Mouse (Mus musculus): ENCODE data around the gene Pm20d2. TPM values are rescaled to one million over a fixed set of nuclear protein-coding genes. Genes with fewer than 3 reads are reported as not detected.

Gene Pm20d2
- 10 to 100 TPM; 58.0 to 60.0 TPM for total RNA-seq (2021)
- long read RNA-seq, experiment 1, partial matches to known transcripts: 8 of 17 reads
- long read RNA-seq, experiment 1, other reads (novel, unspliced or antisense): 5 of 17 reads
- long read RNA-seq, experiment 2, partial matches to known transcripts: 11 of 24 reads
- long read RNA-seq, experiment 2, other reads (novel, unspliced or antisense): 7 of 24 reads

DNA sequence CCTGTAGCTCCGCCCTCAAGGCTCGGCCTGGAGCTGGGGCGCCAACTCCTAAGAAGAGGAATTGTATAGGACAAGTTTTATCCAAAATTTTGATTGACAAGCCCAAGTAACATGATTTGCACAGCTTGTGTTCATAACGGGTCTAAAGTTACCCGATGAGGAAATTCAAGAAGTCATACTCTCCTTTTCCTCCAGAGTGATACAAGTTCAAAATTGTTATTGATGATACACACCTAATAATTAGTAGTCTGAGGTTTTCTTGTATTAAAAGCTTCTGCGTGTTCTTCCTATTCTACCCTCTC is at the start of gene Pm20d2:
Pm20d2 (minus strand) TSS at position 3 of the 302 bp plus-strand sequence.
- DNase-seq (ENCODE audit: low spot score in 2 of 2): no peak

DNA sequence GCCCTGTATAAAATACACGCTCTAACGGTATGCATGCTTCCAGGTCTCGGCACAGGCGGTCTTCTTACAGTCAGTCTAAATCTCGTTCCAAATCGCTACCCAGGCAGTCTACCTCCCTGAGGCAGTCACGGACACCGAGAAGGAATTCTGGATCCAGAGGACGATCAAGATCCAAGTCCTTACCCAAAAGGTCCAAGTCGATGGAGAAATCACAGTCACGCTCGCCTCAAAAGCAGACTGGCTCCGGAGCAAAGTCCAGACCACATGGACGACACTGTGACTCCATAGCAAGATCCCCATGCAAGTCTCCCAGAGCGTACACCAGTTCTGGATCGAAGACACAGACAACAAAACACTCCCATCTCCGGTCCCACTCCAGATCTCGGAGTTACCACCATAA is 41.3 kb upstream of the Pm20d2 start:
- DNase-seq (ENCODE audit: low spot score in 2 of 2): no peak

DNA sequence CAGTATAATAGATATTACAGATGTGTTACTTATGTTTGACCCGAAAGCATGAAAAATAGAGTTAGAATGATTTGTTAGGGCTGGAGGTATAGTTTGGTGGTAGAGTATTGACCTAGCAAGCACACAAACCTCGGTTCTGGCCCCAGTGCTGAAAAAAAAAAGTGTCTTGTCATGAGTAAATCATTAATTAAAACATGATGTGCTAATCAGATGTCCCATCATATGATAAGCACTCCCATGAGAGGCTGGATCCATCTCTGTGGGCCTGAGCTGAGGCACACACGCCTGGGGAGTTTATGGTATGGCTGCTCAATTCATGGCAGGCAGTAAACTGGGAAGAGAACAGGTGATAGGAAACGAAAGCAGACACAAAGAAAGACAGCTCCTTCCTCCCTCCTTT is 40.1 kb upstream of the Pm20d2 start:
- no peak for DNase-seq (ENCODE audit: low spot score in 2 of 2)

DNA sequence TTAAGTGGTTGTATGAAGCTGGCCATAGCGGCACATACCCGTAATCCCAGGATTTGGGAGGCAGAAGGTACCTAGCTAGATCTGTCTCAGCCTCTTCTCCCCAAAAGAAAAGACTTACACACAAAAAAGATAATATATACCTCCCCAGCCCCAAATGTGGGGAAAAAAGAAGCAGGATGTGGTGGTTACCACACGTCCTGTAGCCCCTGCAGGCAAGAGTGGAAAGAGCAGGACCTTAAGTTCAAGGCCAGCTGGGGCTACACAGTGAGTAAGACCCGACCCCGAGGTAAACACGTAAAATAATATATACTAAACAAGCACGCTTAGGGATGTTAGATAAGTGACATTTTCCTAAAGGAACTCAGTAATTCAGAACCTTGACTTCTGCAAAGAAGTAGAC is 37.6 kb upstream of the Pm20d2 start:
- DNase-seq (ENCODE audit: low spot score in 2 of 2): no peak

DNA sequence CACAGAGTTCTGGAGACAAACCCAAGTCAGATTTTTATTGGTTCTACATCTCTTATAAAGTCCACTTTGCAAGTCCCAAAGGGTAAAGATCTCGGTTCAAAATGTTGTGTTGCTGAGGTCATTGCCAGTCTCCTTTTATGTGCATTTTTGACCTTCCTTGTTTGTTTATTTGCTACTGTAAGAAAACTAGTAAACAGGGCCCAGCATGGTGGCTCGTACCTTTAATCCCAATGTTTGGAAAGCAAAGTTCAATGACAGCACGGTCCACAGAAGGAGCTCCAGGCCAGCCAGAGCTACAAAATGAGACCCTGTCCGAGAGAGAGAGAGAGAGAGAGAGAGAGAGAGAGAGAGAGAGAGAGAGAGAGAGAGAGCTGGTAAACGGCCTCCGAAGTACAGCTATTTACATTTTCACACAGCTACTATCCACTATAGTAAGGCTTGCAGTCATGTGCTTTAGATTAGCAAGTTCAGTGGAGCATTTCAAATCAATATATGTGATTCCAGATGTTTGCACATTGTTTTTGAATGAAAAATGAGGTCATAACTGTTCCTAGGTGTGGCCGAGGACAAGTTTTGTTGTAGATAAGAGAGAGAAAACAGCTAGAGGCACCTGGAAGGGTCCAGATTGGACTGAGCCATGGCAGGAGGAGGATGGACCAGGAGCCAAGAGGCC is 34.6 kb upstream of the Pm20d2 start:
- DNase-seq (ENCODE audit: low spot score in 2 of 2): no peak

DNA sequence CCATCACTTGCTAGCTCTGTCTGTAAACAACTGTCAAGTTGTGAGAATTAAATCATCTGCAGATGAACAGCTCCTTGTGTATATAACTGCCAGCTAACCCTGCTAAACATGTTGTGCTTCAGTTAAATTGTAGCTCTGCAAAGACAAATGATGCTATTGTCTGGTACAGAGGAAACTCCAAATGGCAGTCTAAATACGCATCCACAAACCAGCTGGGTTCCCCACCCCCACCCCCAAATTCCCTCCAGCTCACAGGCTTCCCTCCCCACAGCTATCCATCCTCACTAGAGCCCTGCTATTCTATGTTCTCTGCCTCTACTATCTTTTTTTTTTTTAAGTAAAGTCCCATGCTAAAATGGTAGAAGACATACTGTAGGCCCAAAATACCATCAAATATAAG is 32.3 kb upstream of the Pm20d2 start:
- no peak for DNase-seq (ENCODE audit: low spot score in 2 of 2)

DNA sequence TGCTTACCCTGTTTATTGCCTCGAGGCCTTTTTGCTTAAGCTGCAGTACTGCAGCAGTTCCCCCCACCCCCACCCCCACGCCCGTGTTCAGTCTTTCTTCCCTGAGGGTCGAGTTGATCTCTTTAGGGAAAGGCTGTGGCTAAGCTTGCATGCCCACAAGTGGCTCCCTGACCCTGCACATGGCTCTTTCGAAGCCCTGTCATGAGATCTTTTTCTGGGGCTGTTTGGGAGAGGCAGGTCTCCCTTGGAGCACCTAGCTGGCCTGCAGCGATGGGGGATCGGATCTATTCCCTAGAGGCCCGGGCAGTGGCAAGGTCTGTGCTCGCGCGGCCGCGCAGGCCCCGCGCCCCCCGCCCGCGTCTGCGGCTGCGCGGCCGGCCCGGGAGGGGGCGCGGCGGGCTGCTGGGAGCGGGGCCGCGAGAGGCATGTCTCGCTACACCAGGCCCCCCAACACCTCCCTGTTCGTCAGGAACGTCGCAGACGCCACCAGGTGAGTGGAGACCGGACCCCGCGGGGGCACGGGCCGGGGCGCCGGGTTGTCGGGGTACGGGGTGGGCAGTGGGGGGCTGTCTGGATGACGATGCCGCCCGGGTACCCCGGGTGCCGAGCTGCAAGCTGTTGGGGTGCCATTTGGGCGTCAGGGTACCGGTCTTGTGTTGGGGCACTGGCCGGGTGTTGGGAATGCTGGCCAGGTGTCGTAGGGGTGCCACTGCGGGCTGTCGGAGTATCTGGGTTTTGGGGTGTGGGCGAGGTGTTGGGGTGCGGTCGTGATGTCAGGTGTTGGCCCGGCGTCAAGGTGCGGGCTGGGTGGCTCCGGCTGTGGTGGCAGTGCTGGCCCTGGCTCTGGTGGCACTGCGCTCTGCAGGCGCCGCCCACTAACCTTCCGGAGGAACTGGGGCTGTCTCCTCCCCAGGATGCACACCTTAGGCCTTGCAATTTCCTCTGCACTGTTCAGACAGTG is 19.6 kb upstream of the Pm20d2 start, which contains the start of gene Srsf12:
Srsf12 (plus strand) TSS at position 111 of the 961 bp plus-strand sequence.
- no peak for DNase-seq (ENCODE audit: low spot score in 2 of 2)

DNA sequence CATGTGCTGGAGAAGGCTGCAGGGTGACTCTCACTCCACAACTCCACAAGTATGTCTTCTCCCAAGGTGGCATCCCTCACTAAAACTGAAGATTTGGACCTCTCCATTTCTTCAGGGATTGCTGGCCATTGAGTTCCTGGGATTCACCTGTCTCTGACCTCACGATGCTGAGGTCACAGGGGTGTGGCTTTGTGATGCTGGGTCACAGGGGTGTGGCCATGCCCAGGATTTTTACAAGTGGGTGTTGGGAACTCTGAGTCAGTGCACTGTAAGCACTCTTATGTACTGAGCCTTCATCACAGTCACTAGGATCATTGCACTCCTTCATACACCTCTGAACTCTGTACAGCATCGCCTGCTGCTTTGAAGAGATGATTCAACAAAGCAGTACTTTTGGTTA is 18.0 kb upstream of the Pm20d2 start:
- DNase-seq (ENCODE audit: low spot score in 2 of 2): no peak

DNA sequence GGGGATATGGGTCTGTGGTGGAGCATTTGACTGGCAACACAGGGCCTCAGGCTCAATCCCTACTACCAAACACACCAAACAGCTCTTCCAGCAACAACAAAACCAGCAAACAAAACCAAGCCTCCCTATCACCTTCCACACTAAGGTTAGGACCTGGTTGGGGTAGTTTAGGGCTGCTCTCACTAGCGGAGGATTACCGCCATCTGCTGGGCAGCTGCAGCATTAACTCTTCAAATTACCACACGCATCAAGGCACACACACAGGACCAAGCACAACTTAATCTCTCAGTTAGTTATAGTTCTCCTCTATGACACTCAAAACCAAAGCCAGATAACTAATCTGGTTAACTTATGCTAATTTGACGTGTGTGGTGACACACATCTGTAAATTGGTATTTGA is 15.1 kb upstream of the Pm20d2 start:
- peak in 1 of 2 experiments; percentile 15 for DNase-seq (ENCODE audit: low spot score in 2 of 2)

DNA sequence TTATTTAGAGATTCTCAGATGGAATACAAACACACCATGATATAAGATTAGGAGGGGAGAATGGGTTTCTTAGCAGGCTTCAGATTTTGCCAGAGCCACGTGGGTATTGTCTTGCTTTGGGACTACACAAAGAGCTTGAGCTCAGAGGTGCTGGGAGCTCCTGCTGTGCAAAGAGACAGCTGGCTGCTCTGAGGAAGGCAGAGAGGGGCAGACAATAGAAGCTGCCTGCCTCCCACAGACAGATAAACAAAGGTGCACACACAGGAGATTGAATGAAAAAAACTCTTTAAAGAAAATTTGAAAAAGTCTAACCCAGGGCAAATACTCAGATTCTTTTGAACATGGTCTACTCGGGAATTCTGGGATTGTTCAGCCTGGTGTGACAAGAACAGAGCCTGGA is 8.6 kb upstream of the Pm20d2 start:
- DNase-seq (ENCODE audit: low spot score in 2 of 2): no peak

DNA sequence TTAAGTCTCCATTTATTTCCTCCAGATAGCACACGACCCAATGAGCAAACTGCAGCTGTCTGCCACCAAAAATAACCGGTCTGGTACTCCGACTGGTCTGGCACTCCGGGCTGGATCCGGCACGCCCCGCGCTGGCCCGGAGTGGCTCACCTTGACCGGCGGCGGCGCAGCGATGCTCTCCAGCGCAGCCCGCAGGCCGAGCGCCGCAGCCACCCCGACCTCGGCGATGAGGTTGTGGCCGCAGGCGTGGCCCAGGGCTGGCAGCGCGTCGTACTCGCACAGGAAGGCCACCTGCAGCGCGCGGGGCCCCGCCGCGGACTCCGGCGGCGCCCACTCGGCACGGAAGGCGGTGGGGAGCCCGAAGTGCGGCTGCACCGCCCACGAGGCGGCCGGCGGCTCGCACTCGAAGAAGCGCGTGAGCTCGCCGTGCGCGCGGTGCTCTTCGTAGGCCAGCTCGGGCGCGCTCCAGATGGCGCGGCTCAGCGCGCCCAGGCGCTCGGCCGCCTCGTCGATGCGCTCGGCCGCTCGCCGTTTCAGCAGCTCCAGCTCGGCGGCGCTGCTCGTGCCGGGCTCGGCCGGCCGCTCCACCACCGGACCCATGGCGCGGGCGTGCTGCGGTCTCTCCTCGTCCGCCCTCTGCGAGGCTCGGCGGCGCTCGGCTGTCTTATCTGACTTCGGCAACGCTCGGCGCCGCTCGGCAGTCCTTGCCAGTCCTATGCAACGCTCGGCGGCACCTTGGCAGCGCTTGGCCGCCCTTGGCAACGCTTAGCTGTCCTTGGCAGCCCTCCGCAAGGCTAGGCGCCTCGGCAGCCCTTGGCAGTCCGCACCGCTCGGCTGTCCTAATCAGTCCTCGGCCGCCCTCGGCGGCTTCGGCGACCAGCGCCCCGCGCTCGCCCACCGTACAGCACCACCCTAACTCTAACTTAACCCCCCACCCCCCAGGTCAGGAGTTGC is 479 bp downstream of the Pm20d2 start:
- DNase-seq (ENCODE audit: low spot score in 2 of 2): peak; percentile 79 to 80

DNA sequence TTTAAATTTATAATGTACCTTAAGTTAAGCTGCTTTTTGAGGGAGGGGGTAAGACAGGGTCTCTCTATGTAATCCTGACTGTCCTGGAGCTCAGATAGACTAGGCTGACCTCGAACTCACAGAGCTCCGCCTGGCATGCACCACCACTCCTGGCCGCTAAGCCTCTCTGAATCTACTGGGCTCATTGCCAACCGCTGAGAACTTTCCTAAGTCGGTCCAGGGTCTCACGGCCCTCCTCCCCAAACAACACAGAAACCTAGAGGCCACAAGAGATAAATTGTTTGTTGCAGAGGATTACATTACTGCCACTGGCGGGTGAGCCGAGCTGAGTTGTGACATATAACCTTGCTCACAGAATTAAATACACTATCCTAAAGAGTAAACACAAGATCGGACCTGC is 1.4 kb downstream of the Pm20d2 start:
- DNase-seq (ENCODE audit: low spot score in 2 of 2): peak in 1 of 2 experiments; percentile 39

DNA sequence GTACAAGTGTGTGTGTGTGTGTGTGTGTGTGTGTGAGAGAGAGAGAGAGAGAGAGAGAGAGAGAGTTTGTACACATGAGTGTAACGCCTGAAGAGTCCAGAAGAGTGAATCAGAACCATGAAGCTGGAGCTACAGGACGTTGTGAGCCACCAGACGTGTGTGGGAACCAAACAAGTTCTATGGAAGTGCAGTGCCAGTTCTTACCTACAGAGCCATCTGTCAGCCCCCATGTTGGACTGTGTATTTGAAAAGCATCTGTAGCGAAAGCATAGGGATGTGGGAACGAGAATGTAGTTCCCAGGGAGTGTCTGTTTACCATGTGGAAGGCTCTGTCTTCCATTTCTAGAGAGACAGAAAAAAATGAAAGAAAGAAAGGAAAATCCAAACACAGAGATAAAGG is 6.1 kb downstream of the Pm20d2 start:
- no peak for DNase-seq (ENCODE audit: low spot score in 2 of 2)

DNA sequence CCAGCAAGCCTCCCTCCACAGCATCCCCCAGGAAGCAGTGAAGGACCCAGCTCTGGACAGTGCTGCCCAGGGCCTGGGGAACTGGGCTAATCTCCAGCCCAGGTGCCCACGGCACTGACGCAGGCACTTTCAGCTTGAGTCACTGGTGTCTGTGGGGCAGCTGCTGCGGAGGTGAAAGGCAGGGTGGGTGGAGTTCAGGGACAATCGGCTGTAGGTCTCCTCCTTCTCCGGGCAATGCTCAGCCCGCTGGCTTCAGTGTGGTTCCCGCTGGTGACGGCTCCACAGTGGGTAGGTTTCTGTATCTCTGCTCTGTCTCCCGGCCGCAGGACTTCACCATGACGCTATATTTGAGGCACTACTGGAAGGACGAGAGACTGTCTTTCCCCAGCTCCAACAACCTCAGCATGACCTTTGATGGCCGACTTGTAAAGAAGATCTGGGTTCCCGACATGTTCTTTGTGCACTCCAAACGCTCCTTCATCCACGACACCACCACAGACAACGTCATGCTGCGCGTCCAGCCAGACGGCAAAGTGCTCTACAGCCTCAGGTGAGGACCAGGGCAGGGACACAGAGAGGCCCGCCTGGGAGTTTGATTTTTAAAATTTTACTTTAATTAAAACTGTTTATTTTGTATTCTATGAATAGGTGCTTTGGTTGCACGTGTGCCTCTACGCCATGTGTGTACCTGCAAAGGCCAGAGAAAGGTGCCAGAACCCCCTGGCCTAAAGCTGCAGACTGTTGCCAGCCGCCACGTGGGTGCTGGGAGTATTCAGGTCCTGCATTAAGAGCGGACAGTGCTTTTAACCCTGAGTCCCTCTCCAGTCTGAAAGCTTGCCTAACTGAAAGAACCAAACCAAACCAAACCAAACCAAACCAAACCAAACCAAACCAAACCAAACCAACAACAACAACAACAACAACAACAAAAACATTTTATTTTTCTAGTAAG is 37.2 kb downstream of the Pm20d2 start:
- no peak for DNase-seq (ENCODE audit: low spot score in 2 of 2)

DNA sequence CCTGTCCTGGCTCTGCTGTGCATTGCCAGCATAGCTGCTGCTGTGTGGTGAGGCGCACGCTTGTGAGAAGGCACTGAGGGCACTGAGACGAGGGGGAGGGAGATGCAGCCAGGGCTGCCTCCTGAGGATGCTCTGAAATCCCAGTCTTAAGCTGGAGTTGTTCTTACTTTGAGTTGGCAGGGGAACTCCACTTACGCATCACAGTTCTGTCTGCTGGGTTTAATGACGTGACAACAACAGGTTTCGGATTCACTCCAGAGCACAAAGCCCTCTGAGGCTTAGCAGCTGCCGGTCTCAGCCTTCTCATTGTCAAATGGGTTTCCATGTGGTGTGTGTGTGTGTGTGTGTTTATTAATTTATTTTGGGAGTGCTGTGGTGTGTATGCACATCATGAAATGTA is 40.4 kb downstream of the Pm20d2 start:
- DNase-seq (ENCODE audit: low spot score in 2 of 2): no peak

DNA sequence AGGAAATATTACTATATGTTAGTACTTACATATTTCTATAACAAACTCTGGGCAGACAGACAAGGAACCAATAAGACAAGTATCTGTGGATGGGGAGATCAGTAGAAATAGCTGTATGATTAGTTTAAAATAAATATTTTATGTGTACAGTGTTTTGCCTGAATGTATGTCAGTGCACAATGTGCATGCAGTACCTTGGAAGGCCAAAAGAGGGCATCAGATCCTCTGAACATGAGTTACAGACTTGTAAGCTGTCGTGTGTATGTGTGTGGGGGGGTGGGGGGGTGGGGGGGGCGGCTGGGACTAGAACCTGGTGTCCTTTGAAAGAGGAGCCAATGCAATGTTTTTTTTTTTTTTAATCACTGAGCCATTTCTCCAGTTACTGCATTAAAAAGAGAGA is 41.7 kb downstream of the Pm20d2 start:
- DNase-seq (ENCODE audit: low spot score in 2 of 2): no peak

DNA sequence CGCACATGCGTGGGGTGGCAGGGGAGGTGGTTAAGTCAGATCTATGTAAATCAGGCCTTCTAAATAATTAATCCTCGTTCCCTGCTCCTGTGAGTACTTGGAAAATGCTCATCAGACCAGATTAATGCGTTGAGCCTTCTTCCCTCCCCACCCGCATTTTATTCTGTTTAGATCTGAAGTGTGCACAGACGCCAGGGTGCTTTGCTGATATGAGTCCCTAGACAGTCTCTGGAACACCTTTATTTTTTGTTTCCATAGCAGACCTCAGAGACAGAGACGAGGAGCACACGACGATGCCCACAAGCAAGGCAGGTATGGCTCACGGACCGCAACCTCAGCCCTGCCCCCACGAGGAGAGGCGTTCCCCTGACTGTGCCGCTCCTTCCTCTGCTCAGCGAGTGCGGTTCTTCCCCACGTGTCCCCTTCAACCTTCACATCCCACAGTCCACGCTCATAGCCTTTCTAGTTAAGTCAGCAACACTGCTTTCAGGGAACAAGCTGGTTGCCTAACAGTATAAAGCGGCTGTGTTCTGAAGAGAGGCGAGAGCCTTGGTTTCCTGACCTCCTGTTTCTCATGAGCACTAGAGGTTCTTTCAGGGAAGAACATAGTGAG is 42.8 kb downstream of the Pm20d2 start:
- DNase-seq (ENCODE audit: low spot score in 2 of 2): no peak

DNA sequence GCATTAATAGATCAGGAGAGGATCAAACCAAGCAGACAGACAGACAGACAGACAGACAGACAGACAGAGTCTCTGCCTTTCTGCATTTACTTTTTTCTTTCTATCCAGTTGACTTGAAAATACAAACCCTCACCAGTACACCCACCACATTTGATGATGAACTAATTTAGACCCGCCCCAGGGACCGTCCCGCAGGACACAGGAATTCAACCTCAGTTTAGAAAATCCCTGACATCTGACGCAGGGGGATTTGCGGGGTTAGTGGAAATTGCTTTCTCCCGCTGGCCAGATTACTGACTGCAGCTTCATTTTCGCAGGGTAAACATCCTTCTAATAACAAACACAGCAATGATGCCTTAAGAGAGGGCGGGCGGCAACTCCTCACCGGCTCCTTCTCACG is 57.3 kb downstream of the Pm20d2 start, which contains the start of gene Gabrr1:
Gabrr1 (plus strand) TSS at position 301 of the 400 bp plus-strand sequence.
- DNase-seq (ENCODE audit: low spot score in 2 of 2): no peak

DNA sequence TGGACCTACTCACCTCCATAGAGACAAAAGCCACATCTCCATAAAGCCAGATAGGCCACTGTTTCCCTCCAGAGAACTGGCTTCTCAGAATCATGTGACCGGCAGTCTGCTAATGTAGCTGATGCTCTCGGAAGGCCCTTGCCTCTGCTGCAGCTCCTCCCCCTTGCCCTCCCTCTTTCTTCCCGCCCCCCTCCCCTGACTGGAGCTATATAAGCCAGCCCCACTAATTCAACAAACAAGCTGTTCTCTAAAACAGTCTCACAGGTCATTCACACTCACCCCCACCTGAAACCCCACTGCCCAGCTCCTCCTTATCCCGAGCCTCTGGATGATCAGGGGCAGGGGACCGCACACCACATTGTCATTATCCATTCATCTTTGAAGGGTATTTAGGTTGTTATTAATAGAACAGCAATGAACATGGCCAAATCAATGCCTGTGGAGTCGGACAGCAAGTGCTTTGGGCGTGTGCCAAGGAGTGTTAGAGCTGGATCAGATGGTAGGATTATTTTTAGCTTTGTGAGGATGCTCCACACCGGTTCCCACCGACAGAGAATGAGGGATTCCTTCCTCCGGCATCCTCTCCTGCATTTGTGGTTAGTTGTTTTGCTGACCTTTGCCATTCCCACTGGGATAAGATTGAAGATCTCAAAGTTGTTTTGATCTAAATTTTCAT is 64.0 kb downstream of the Pm20d2 start:
- DNase-seq (ENCODE audit: low spot score in 2 of 2): no peak
